Mouse (Mus musculus) kidney, postnatal 14 days (tissue): ENCODE measurements around the gene Sucnr1.
"Not testable (repeated sequence)": the region's sequence is repeated elsewhere in the genome, so short reads cannot be mapped to it uniquely, and the experiment has no call there.

Source experiments
- DNase-seq: peaks from one replicate; pipeline ENCODE4 v3.0.0; 2022; ENCODE audit warnings: mixed read lengths

Sucnr1 gene

GRCm38 (mm10) chr3:60081648-60082047 is at the start of gene Sucnr1:
Gene Sucnr1, plus strand, starts transcription at chr3:60081869.
- peak; percentile 62 for DNase-seq

- DNase-seq = peak; percentile 10
These were observed 35.3 kb upstream of the Sucnr1 start for GRCm38 (mm10) chr3:60046221-60046913.

- no peak for DNase-seq
These were observed 28.3 kb upstream of the Sucnr1 start for GRCm38 (mm10) chr3:60053231-60053927.

GRCm38 (mm10) chr3:60053931-60054330 is 27.7 kb upstream of the Sucnr1 start:
- DNase-seq = no peak

- peak; percentile 7 for DNase-seq
These were observed 25.2 kb upstream of the Sucnr1 start for GRCm38 (mm10) chr3:60056451-60056850.

- no peak for DNase-seq
These were observed 24.4 kb upstream of the Sucnr1 start for GRCm38 (mm10) chr3:60057070-60057808.

- DNase-seq = no peak
These were observed 23.9 kb upstream of the Sucnr1 start for GRCm38 (mm10) chr3:60057809-60058082.

GRCm38 (mm10) chr3:60078883-60079415 is 2.7 kb upstream of the Sucnr1 start:
- DNase-seq = peak; percentile 51

GRCm38 (mm10) chr3:60080572-60080971 is 1.1 kb upstream of the Sucnr1 start:
- DNase-seq = no peak

- no peak for DNase-seq
These were observed 1.1 kb downstream of the Sucnr1 start for GRCm38 (mm10) chr3:60082746-60083145.

- DNase-seq = no peak
These were observed 4.1 kb downstream of the Sucnr1 start for GRCm38 (mm10) chr3:60085729-60086128.

GRCm38 (mm10) chr3:60091321-60091720 is 9.7 kb downstream of the Sucnr1 start:
- peak; percentile 24 for DNase-seq

GRCm38 (mm10) chr3:60094386-60095156 is 12.9 kb downstream of the Sucnr1 start:
- DNase-seq = peak; percentile 55

- DNase-seq = no peak
These were observed 15.3 kb downstream of the Sucnr1 start for GRCm38 (mm10) chr3:60096941-60097340.

GRCm38 (mm10) chr3:60097485-60097884 is 15.8 kb downstream of the Sucnr1 start:
- peak; percentile 24 for DNase-seq

GRCm38 (mm10) chr3:60098521-60098920 is 16.9 kb downstream of the Sucnr1 start:
- peak; percentile 30 for DNase-seq

GRCm38 (mm10) chr3:60104462-60105109 is 22.9 kb downstream of the Sucnr1 start:
- DNase-seq = peak; percentile 32

GRCm38 (mm10) chr3:60106446-60106845 is 24.8 kb downstream of the Sucnr1 start:
- not testable (repeated sequence) for DNase-seq

- DNase-seq = no peak
These were observed 26.1 kb downstream of the Sucnr1 start for GRCm38 (mm10) chr3:60107736-60108135.

GRCm38 (mm10) chr3:60108815-60109214 is 27.1 kb downstream of the Sucnr1 start:
- no peak for DNase-seq

GRCm38 (mm10) chr3:60111135-60111710 is 29.6 kb downstream of the Sucnr1 start:
- no peak for DNase-seq
